Mouse (Mus musculus): ENCODE data around the gene Cttn.

Gene Cttn

GRCm38 (mm10) chr7:144448186-144448585 lies 22.6 kb downstream of the Cttn start:
- no peak for DNase-seq

- peak; percentile 28 to 55 for DNase-seq
These were observed 23.7 kb downstream of the Cttn start for GRCm38 (mm10) chr7:144447146-144447545.

GRCm38 (mm10) chr7:144444788-144445187 lies 26.0 kb downstream of the Cttn start:
- DNase-seq, result peak; percentile 26 to 39

- no peak for DNase-seq
These were observed 28.8 kb downstream of the Cttn start for GRCm38 (mm10) chr7:144441976-144442375.

GRCm38 (mm10) chr7:144441466-144441865 lies 29.3 kb downstream of the Cttn start:
- DNase-seq, result no peak

- no peak for DNase-seq
These were observed 32.0 kb downstream of the Cttn start for GRCm38 (mm10) chr7:144438811-144439210.

GRCm38 (mm10) chr7:144432920-144433319 lies 37.9 kb downstream of the Cttn start:
- no peak for DNase-seq

GRCm38 (mm10) chr7:144427460-144427859 lies 43.3 kb downstream of the Cttn start:
- no peak for DNase-seq

- DNase-seq, result no peak
These were observed 44.2 kb downstream of the Cttn start for GRCm38 (mm10) chr7:144426594-144426993.

- no peak for DNase-seq
These were observed 44.9 kb downstream of the Cttn start for GRCm38 (mm10) chr7:144425953-144426352.

- no peak for DNase-seq
These were observed 49.3 kb downstream of the Cttn start for GRCm38 (mm10) chr7:144421478-144421877.

- DNase-seq, result no peak
These were observed 50.3 kb downstream of the Cttn start for GRCm38 (mm10) chr7:144420552-144420951.

- DNase-seq, result no peak
These were observed 53.0 kb downstream of the Cttn start for GRCm38 (mm10) chr7:144417644-144418343.

GRCm38 (mm10) chr7:144417234-144417633 lies 53.6 kb downstream of the Cttn start:
- DNase-seq, result no peak

- no peak for DNase-seq
These were observed 55.0 kb downstream of the Cttn start for GRCm38 (mm10) chr7:144415795-144416194.

GRCm38 (mm10) chr7:144414632-144415031 lies 56.2 kb downstream of the Cttn start:
- no peak for DNase-seq

- no peak for DNase-seq
These were observed 58.6 kb downstream of the Cttn start for GRCm38 (mm10) chr7:144411967-144412906.

GRCm38 (mm10) chr7:144409682-144410081 lies 61.1 kb downstream of the Cttn start:
- DNase-seq, result no peak

GRCm38 (mm10) chr7:144408464-144409000 lies 62.3 kb downstream of the Cttn start:
- no peak for DNase-seq

- no peak for DNase-seq
These were observed 63.1 kb downstream of the Cttn start for GRCm38 (mm10) chr7:144407675-144408074.

GRCm38 (mm10) chr7:144402492-144402891 lies 68.3 kb downstream of the Cttn start:
- no peak for DNase-seq

- DNase-seq, result no peak
These were observed 79.1 kb downstream of the Cttn start for GRCm38 (mm10) chr7:144391727-144392126.

- DNase-seq, result no peak
These were observed 80.1 kb downstream of the Cttn start for GRCm38 (mm10) chr7:144390676-144391075.

- DNase-seq, result no peak
These were observed 81.1 kb downstream of the Cttn start for GRCm38 (mm10) chr7:144389704-144390103.

Measured in thymus, adult 18-20 months (tissue).